Mouse (Mus musculus) heart, embryonic 13.5 days (tissue): ENCODE measurements around the gene AC129217.1. TPM values are rescaled to one million over a fixed set of nuclear protein-coding genes. Genes with fewer than 3 reads are reported as not detected.
"Not testable (repeated sequence)": the region's sequence is repeated elsewhere in the genome, so short reads cannot be mapped to it uniquely, and the experiment has no call there.

Source experiments
- ATAC-seq: fragments of 200-750 bp; cut with Nextera tagmentation; 2 replicates; pipeline ENCODE4 v1.8.0; 2017; ENCODE audit warnings: moderate TSS enrichment; ENCODE audit not compliant: insufficient number of reproducible peaks, low FRiP score, low TSS enrichment; ENCODE audit errors: extremely low read depth
- H3K27ac ChIP-seq: fragments of 300-500 bp; sonication (generic); replicated peaks from 2 replicates; pipeline ENCODE4 v1.5.1; 2015; ENCODE audit warnings: moderate library complexity, mild to moderate bottlenecking, inconsistent platforms
- H3K27me3 ChIP-seq: fragments of 300-500 bp; sonication (generic); replicated peaks from 2 replicates; pipeline ENCODE4 v1.6.1; 2015; ENCODE audit warnings: mild to moderate bottlenecking, inconsistent platforms
- H3K36me3 ChIP-seq: fragments of 300-500 bp; sonication (generic); 2 replicates; pipeline ENCODE4 v1.6.1; 2015; ENCODE audit warnings: mild to moderate bottlenecking, inconsistent platforms
- H3K4me1 ChIP-seq: fragments of 300-500 bp; sonication (generic); 2 replicates; pipeline ENCODE4 v1.6.1; 2015; ENCODE audit warnings: inconsistent platforms
- H3K4me2 ChIP-seq: fragments of 300-500 bp; sonication (generic); 2 replicates; pipeline ENCODE4 v1.6.1; 2015; ENCODE audit warnings: inconsistent platforms, mild to moderate bottlenecking, moderate library complexity
- H3K4me3 ChIP-seq: fragments of 300-500 bp; sonication (generic); 2 replicates; pipeline ENCODE4 v1.5.1; 2015; ENCODE audit warnings: moderate library complexity, mild to moderate bottlenecking, inconsistent platforms
- H3K9ac ChIP-seq: fragments of 300-500 bp; sonication (generic); 2 replicates; pipeline ENCODE4 v1.6.1; 2015; ENCODE audit warnings: inconsistent platforms, mild to moderate bottlenecking, moderate library complexity
- H3K9me3 ChIP-seq: fragments of 300-500 bp; sonication (generic); 2 replicates; pipeline ENCODE4 v1.6.1; 2016; ENCODE audit warnings: inconsistent platforms
- WGBS: fragments of 180-500 bp; shearing (Covaris S2); methylation state at CpG from one replicate; pipeline ENCODE4 v1.1.7; 2015; ENCODE audit warnings: mixed read lengths; 5-methylcytosine and 5-hydroxymethylcytosine counted together
- polyA plus RNA-seq: library from polyadenylated mRNA; unstranded; fragments of >200 nt; fragmentation: Nextera tagmentation; extraction: Ambion mirVana; gene quantifications from 2 replicates; pipeline ENCODE4 v1.2.1, GENCODE M21; 2015

Gene AC129217.1
- polyA plus RNA-seq, 1 experiment from 2014 or later = not detected

DNA sequence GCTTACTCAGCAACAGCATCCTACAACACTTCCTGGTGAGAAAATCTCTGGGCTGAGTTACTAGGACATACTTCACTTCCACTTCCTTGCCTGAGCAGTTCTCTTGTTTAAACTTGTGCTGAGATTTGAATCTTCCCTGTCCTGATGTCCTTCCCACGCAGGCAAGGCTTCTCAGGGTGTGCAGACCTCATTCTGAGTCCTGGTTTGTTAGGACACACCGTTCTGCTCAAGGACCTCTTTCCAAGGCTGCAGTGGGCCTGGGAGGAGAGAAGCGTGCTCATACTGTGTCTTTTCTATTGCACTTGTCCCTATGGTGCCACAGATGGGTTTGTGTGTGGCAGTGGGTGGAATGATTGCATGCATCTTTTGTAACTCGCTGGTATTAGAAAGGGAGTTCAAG lies 3.4 kb downstream of the AC129217.1 start:
- WGBS = 87% methylated on average over 4 of the region's 4 CpGs
- no peak for ATAC-seq

DNA sequence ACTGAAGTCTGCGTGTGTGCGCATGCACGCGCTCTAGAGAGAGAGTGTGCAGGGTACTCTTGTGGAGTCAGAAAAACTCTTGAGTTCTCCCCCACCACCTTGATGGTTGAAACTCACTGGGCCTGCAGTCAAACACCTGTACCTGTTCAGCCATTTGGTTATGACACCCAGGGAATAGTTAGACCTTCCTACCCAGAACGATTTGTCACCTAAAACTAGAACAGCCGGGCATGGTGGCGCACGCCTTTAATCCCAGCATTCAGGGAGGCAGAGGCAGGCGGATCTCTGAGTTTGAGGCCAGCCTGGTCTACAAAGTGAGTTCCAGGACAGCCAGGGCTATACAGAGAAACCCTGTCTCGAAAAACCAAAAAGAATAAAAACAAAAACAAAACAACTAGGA lies 6.8 kb downstream of the AC129217.1 start:
- Histone ChIP-seq H3K27ac (peak overlapping the region; percentile 95; the same call in 1 of the 2 replicates), H3K36me3 (peaks cover 50% of the 10 kb centered on the region), H3K4me1 (peaks cover 34% of the 10 kb centered on the region)
- H3K4me3 ChIP-seq, H3K9me3 ChIP-seq, H3K4me2 ChIP-seq, H3K9ac ChIP-seq, H3K27me3 ChIP-seq, ATAC-seq: not testable (repeated sequence)
- 95% methylated on average over 10 of the region's 10 CpGs for WGBS

More for the DNA sequence above, 3.4 kb downstream of the AC129217.1 start:
- H3K9ac ChIP-seq = no peak overlapping the region
- H3K9me3 ChIP-seq = no peaks in the 10 kb centered on the region
- no peaks in the 10 kb centered on the region for H3K27me3 ChIP-seq
- H3K4me2 ChIP-seq = no peak overlapping the region
- H3K4me3 ChIP-seq = no peak overlapping the region
- no peak overlapping the region for H3K27ac ChIP-seq
- peaks cover 83% of the 10 kb centered on the region for H3K36me3 ChIP-seq
- peaks cover under 1% of the 10 kb centered on the region; the same call in 1 of the 2 replicates for H3K4me1 ChIP-seq

DNA sequence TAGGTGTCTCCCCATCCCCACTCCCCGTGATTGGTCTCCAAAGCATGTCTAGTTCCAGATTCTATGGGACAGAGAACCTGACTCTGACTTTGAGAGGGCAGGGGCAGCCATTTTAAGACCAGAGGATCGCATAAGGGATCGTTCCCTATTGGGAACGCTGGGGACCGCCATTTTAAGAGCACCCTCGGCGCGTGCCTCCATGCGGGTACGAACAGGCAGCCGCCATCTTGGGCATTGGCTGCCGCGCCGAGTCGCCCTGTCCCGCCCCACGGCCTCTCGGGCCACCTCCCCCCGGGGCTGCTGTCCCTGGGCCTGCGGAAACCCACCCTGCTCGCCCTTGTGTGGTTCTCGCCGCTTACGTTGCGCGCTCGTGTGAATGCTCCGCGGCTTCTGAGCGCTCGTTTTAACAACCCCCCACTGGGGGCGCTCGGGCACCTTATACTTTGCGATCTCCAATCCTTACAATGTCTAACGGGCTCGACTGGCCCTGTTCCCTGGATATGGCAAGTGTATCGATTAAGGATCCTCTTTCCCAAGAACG lies 7.7 kb downstream of the AC129217.1 start, which contains the start of gene Bscl2:
TSS of gene Bscl2 (plus strand) at position 217 of the 541 bp plus-strand sequence.
- peak; percentile 43; the same call in 1 of the 2 replicates for ATAC-seq
- Histone ChIP-seq H3K4me3 (peak within 1 kb of the TSS; percentile 62), H3K9me3 (no peaks in the 10 kb centered on the region), H3K27ac (peak within 1 kb of the TSS; percentile 95), H3K9ac (peak within 1 kb of the TSS; percentile 85), H3K4me1 (peaks cover 34% of the 10 kb centered on the region), H3K4me2 (peak within 1 kb of the TSS; percentile 87), H3K27me3 (no peaks in the 10 kb centered on the region), H3K36me3 (peaks cover 42% of the 10 kb centered on the region)
- WGBS = under 1% methylated on average over 38 of the region's 38 CpGs

DNA sequence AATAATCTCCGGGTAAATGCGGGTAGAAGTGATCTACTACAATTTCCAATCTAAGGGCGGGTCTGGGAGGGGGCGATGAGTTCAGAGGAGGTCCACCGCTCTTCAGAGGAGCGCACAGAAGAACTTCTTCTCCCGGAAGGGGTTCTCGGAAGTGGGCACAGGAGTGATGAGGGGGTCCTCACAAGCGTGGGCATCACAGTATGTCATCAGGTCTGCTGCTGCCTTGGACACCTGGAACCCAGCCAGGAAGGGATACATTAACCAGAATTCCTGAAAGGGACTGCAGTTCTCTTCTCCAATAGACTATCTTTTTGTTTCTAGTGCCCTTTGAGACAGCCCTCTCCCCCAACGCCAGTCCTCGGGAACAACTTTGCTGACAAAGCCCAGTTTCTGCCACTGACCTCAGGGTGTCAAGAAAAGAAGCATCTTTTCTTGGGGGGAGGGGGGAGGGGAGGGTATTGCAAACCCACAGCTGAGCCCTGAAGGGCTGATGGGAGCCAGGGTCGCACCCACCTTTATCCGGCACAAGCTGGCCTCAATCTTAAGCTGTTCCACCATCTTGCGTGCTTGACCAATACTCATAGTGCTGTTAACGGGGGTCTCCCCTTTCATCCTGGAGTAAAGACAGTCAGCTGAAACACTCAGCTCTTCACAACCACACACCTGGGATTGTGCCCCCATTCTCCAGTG lies 8.6 kb downstream of the AC129217.1 start:
- Histone ChIP-seq H3K9ac (peak overlapping the region; percentile 85), H3K27me3 (no peaks in the 10 kb centered on the region), H3K4me1 (peaks cover 34% of the 10 kb centered on the region), H3K36me3 (peaks cover 41% of the 10 kb centered on the region), H3K27ac (peak overlapping the region; percentile 95), H3K4me2 (peak overlapping the region; percentile 87), H3K9me3 (no peaks in the 10 kb centered on the region), H3K4me3 (peak overlapping the region; percentile 62)
- no peak for ATAC-seq
- whole genome bisulfite sequencing = 18% methylated on average over 15 of the region's 15 CpGs

DNA sequence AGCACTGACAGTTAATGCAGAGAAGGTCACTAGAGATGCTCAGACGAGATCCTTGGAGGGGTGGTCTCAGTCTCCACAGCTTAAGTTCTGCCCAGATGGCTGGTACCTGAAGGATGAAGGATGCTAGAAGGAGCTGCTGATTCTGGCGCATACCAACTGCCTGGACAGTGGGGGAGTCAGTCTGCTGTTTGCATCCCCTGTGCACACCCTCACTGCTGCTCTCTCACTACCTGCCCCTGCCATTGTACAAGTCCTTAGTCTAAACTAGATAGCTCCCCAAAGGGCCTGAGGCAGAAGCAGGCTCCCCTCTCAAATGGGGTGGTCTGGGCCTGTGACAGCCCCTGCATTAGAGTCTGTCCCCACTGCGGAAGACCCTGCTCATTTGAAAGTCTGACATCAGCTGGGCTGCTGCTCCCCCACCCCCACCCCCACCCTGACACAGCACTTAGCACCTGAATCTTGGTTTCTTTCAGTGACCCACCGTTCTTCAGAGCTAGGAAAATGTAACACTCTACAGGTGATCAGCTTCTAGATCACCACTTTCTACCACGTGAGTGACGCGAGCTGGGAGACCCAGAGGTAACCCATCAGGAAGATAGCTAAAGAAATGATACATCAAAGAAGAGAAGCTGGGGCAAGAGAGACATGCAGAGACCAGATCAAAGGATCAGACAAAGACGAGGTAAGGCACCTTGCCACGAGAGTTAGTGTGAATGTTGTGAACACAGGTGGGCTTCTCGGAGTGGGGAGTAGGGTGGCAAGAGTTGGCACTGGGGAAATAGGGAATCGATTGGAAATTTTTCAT lies 9.7 kb downstream of the AC129217.1 start, which contains the start of gene Gng3:
TSS of gene Gng3 (minus strand) at position 92 of the 805 bp plus-strand sequence.
- no peak for ATAC-seq
- Histone ChIP-seq H3K9ac (peak within 1 kb of the TSS; percentile 85), H3K4me1 (peaks cover 34% of the 10 kb centered on the region), H3K27ac (peak within 1 kb of the TSS; percentile 95), H3K36me3 (peaks cover 35% of the 10 kb centered on the region), H3K4me3 (peak within 1 kb of the TSS; percentile 62), H3K9me3 (no peaks in the 10 kb centered on the region), H3K27me3 (no peaks in the 10 kb centered on the region), H3K4me2 (peak within 1 kb of the TSS; percentile 87)
- 56% methylated on average over 11 of the region's 11 CpGs for WGBS

DNA sequence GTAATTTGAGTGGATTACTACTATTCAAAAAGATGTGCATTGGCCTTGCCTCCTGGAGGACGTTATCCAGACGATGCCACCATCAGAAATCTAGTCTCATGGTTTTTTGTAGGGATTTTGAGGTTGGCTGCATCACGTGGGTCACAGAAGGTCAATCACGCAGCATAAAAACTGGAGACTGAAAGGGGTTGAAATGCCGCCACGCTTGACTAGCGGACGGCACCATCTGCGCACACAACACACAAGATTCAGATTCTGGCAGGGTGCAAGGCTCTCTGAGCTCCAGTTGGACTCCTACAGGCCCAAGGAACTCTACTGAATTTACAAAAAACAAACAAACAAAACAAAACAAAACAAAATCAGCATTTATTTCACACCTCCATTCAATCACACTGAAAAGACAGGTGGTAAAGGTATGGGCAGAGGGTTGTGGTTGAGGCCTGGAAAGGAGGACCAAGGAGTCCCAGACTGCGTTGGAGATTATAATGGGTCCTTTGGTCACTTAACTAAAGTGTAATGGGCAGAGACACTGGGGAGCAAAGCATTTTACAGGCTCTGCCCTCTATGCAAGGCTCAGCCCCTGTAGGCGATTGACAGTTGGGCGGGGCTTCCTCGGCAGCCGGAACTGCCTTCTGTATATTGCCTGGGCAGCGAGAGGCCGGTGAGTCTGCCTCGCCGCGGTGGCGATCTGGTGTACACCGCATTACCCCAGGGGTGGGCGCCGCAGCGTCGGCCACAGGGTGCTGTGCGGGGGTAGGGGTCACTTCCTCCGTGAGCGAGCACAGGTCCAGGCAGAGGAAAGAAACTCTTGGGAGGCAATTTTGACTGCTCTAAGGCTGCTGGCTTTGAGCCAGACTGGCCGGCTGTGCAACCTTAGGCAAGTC lies 10.6 kb downstream of the AC129217.1 start:
- WGBS = 25% methylated on average over 29 of the region's 29 CpGs
- peak overlapping the region; percentile 84 for H3K9ac ChIP-seq
- H3K27ac ChIP-seq = peak overlapping the region; percentile 55
- peaks cover 34% of the 10 kb centered on the region for H3K4me1 ChIP-seq
- peak overlapping the region; percentile 68 for H3K4me3 ChIP-seq
- no peaks in the 10 kb centered on the region for H3K27me3 ChIP-seq
- H3K4me2 ChIP-seq = peak overlapping the region; percentile 85
- peaks cover 30% of the 10 kb centered on the region for H3K36me3 ChIP-seq
- peak; percentile 34; the same call in 1 of the 2 replicates for ATAC-seq
- H3K9me3 ChIP-seq = no peaks in the 10 kb centered on the region

DNA sequence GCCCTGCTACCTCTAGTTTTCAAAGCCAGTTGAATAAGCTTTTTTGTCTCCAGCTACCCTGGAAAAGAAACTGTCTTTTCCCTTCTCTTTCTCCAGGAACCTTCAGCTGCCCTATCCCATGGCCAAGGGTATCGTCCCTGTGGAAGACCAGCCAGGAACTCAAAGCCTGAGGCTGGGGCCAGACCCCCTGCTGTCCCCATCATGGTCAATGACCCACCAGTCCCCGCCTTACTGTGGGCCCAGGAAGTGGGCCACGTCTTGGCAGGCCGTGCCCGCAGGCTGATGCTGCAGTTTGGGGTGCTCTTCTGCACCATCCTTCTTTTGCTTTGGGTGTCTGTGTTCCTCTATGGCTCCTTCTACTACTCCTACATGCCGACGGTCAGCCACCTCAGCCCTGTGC lies 11.4 kb downstream of the AC129217.1 start:
- H3K27ac ChIP-seq = no peak overlapping the region
- H3K9ac ChIP-seq = peak overlapping the region; percentile 84
- no peaks in the 10 kb centered on the region for H3K9me3 ChIP-seq
- H3K4me2 ChIP-seq = peak overlapping the region; percentile 85
- H3K4me1 ChIP-seq = peaks cover 34% of the 10 kb centered on the region
- H3K4me3 ChIP-seq = peak overlapping the region; percentile 68
- H3K36me3 ChIP-seq = peaks cover 31% of the 10 kb centered on the region
- no peak for ATAC-seq
- WGBS = 91% methylated on average over 7 of the region's 7 CpGs
- no peaks in the 10 kb centered on the region for H3K27me3 ChIP-seq

DNA sequence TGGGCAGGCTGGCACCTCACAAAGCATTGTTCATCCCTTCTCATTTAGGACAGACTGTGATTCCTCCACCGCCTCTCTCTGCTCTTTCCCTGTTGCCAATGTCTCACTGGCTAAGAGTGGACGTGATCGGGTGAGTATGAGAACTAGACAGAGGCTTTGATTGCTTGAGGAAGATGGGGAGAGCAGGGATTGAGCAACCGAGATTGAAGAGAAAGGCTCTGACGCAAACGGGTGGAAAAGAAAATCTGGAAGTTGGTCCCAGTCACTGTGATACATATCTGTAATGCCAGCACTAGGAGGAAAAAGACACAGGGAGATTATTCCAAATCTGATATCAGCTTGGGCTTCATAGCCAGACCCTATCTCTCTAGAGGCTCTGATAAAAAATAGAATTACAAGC lies 13.4 kb downstream of the AC129217.1 start:
- no peak for ATAC-seq
- H3K4me3 ChIP-seq = no peak overlapping the region
- no peaks in the 10 kb centered on the region for H3K9me3 ChIP-seq
- H3K4me1 ChIP-seq = peaks cover 33% of the 10 kb centered on the region
- peaks cover 46% of the 10 kb centered on the region for H3K36me3 ChIP-seq
- no peak overlapping the region for H3K4me2 ChIP-seq
- 85% methylated on average over 6 of the region's 6 CpGs for WGBS
- no peak overlapping the region for H3K27ac ChIP-seq
- no peaks in the 10 kb centered on the region for H3K27me3 ChIP-seq
- no peak overlapping the region for H3K9ac ChIP-seq

DNA sequence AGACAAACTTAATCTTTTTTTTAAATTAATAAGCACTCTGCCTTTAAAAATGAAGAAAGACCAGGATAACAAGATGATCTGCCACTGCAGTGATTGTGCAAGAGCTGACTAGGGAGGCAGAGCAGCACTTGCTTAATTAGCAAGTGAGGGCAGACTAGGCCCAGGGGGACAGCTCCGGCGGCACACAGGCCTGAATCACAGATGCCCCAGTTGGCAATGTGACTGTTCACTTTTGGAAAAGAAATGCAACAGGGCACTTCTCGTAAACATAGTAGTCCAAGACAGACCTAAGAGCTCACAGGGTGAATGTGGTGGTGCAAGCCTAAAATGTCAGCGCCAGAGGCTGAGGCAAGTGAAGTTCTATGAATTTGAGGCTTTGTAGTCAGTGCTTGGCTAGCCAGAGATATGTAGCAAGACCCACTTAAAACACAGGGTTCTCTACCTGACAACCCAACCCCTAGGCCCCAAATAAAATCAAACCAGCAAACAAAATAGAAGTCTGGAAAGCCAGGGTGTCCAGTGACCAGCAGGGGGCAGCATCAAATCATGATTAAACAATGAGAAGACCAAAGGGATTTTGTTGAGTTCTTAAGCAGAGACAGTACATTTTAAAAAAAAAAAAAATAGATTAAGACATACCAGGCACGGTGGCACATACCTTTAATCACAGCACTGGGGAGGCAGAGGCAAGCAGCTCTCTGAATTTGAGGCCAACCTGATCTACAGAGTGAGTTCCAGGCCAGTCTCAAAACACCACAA lies 15.0 kb downstream of the AC129217.1 start:
- H3K4me2 ChIP-seq = no peak overlapping the region
- no peaks in the 10 kb centered on the region for H3K27me3 ChIP-seq
- 65% methylated on average over 5 of the region's 5 CpGs for WGBS
- H3K4me1 ChIP-seq = peaks cover 17% of the 10 kb centered on the region
- no peak overlapping the region for H3K27ac ChIP-seq
- no peak for ATAC-seq
- peaks cover 58% of the 10 kb centered on the region for H3K36me3 ChIP-seq
- H3K4me3 ChIP-seq = no peak overlapping the region
- H3K9ac ChIP-seq = no peak overlapping the region; the same call in 1 of the 2 replicates
- no peaks in the 10 kb centered on the region for H3K9me3 ChIP-seq

DNA sequence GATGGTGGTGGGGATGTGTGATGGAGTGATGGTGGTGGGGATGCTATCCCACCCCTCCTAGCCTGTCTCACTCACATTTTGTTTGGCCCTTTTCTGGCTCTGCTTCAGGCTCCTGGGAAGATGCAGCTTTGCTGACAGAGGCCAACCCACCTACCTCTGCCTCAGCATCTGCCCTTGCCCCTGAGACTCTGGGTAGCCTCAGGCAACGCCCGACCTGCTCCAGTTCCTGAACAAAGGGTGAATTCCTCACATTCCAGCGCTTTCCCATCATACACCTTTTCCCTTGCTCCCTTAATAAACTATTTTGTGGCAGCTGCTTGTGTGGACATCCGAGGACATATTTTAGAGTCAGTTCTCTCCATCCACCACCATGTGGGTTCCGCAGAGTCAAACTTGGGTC lies 18.8 kb downstream of the AC129217.1 start:
- H3K4me3 ChIP-seq = no peak overlapping the region
- no peak overlapping the region for H3K9ac ChIP-seq
- no peaks in the 10 kb centered on the region for H3K9me3 ChIP-seq
- no peak for ATAC-seq
- peaks cover 13% of the 10 kb centered on the region for H3K4me1 ChIP-seq
- H3K36me3 ChIP-seq = peaks cover 49% of the 10 kb centered on the region
- no peak overlapping the region for H3K27ac ChIP-seq
- no peak overlapping the region for H3K4me2 ChIP-seq
- no peaks in the 10 kb centered on the region for H3K27me3 ChIP-seq
- 80% methylated on average over 5 of the region's 5 CpGs for WGBS
